Mouse (Mus musculus): ENCODE data around the gene Csrp2.

DNA sequence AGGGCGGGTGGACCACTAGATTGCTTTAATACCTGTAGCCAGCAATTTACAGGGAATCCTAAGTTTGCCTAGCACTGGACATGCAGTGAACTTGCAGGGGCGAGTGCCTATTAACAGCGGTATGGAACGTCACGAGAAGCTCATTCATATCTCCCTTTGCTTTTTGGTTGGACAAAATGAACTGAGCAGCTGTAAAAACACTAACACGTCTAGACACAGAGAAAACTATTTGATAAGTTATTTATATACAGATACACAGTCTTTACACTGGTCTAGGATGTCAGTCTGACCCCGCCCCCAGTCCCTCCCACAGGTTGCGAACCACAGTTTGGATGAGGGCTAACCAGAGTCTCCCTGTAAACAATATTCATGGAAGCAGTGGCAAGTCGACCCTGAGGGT, 23.2 kb downstream of the Csrp2 start:
- no peak for TF ChIP-seq CTCF (IDR thresholded peaks at IDR 0.05; ENCODE audit: low read depth)
- TF ChIP-seq EP300 (IDR thresholded peaks at IDR 0.05; ENCODE audit: low read depth) = no peak
